Mouse (Mus musculus): ENCODE results near the gene Slc5a10. TPM values are rescaled to one million over a fixed set of nuclear protein-coding genes. Genes with fewer than 3 reads are reported as not detected.

Gene Slc5a10
- polyA plus RNA-seq, 1 experiment from 2014 or later, result 0.06 TPM

DNA sequence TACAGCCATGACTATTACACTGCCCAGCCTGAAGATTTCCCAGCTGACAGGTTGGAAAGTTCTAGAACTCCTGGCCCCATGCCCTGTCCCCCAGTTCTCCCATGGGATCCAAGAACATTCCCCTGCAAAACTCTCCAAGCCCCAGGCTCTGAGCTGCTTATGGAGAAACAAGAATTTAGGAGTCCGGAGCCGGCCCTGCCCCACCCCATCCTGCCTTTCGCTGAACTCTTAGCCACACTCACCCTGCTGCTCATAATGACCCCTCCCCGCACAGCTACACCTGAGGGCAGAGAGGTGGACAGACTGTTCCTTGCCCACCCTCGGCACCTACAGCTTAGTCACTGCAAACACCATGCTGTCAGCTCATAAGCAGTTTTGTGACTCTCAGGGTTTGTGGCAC is 52.8 kb downstream of the Slc5a10 start:
- TF ChIP-seq CTCF (IDR thresholded peaks at IDR 0.05), result no peak
- TF ChIP-seq EP300 (IDR thresholded peaks at IDR 0.05), result no peak
- no peak overlapping the region for H3K9ac ChIP-seq (replicated peaks; ENCODE audit: low read depth)
- no peaks in the 10 kb centered on the region for H3K36me3 ChIP-seq (ENCODE audit: insufficient read depth, low read length)
- no peak overlapping the region for H3K4me2 ChIP-seq (replicated peaks; ENCODE audit: low read depth, low read length)
- H3K4me1 ChIP-seq (ENCODE audit: insufficient read depth, low read depth, low read length), result no peaks in the 10 kb centered on the region
- 54% methylated on average over 5 of the region's 5 CpGs for WGBS
- ATAC-seq, result no peak
- no peak for DNase-seq (ENCODE audit: low spot score)
- no peaks in the 10 kb centered on the region for H3K27me3 ChIP-seq (replicated peaks; ENCODE audit: insufficient read depth, low read length)
- H3K4me3 ChIP-seq (ENCODE audit: low read depth, low read length), result no peak overlapping the region
- no peaks in the 10 kb centered on the region for H3K9me3 ChIP-seq (ENCODE audit: low read length)
- H3K27ac ChIP-seq (ENCODE audit: low read length), result no peak overlapping the region

DNA sequence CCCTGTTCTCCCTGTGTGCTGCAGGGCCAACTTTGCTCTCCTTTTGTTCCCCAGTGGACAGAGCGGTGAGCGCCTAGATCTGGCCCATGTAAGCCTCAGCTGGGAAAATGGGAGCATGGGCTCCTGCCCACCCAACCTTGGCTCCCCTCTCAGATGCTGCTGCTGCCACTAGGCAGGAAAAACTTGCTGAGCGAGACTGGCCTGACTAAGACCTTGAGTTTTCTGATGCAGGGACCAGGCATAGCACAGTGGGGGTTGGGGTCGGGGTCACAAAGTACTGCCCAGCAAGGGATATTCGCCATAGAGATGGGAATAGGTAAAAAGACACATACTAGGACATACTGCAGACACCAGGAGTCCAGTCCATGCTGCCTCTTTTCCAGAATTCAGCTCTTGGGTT is 53.4 kb downstream of the Slc5a10 start:
- Histone ChIP-seq H3K27me3 (replicated peaks; ENCODE audit: insufficient read depth, low read length) (no peaks in the 10 kb centered on the region), H3K9me3 (ENCODE audit: low read length) (no peaks in the 10 kb centered on the region), H3K27ac (ENCODE audit: low read length) (no peak overlapping the region), H3K9ac (replicated peaks; ENCODE audit: low read depth) (no peak overlapping the region), H3K4me2 (replicated peaks; ENCODE audit: low read depth, low read length) (no peak overlapping the region), H3K4me1 (ENCODE audit: insufficient read depth, low read depth, low read length) (no peaks in the 10 kb centered on the region), H3K36me3 (ENCODE audit: insufficient read depth, low read length) (no peaks in the 10 kb centered on the region), H3K4me3 (ENCODE audit: low read depth, low read length) (no peak overlapping the region)
- ATAC-seq (no peak), DNase-seq (ENCODE audit: low spot score) (no peak)
- WGBS, result 77% methylated on average over 5 of the region's 5 CpGs
- TF ChIP-seq CTCF (IDR thresholded peaks at IDR 0.05), result no peak
- TF ChIP-seq EP300 (IDR thresholded peaks at IDR 0.05), result no peak

DNA sequence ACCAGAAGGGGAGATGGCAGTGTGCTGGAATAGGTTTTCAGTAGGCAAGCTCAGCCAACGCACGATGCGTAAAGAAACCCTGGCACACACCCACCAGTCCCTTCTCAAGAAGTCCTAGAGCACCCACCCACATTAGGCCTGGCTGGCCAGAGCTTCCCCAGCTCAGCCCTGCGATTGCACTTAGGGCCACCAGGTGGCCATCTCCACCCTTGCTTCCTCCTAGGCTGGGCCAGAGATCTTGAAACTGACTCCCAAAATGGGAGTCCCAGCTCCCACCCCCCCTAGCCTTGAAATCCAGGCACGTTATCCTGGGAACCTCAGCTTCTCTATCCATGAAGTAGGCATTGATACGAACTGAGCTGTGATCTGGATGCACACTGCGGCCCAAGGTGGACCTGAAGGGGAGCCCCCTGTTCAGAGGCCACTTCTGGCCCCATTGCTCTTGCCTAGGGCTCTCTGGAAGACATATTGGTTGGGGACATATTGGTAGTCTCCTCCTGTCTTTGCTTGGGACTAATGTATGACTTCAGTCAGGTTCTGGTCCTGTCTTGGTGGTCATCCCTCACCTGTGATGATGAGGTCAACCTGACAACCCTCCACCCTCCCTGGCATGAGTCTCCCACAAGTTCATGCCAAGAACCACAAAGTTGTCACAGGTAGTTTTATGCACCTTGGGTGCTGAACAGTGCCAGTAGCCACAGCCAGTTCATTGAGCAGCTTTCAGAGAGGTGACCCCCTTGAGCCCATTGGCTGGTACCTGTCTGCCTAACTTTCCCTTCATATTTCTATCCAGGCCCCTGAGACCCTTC is 54.4 kb downstream of the Slc5a10 start:
- WGBS, result 41% methylated on average over 7 of the region's 7 CpGs
- no peak overlapping the region for H3K4me2 ChIP-seq (replicated peaks; ENCODE audit: low read depth, low read length)
- H3K27me3 ChIP-seq (replicated peaks; ENCODE audit: insufficient read depth, low read length), result no peaks in the 10 kb centered on the region
- DNase-seq (ENCODE audit: low spot score) (peak; percentile 72), ATAC-seq (peak; percentile 43; the same call in 1 of the 2 replicates)
- no peak overlapping the region for H3K4me3 ChIP-seq (ENCODE audit: low read depth, low read length)
- no peak overlapping the region for H3K9ac ChIP-seq (replicated peaks; ENCODE audit: low read depth)
- H3K4me1 ChIP-seq (ENCODE audit: insufficient read depth, low read depth, low read length), result no peaks in the 10 kb centered on the region
- H3K9me3 ChIP-seq (ENCODE audit: low read length), result no peaks in the 10 kb centered on the region
- H3K27ac ChIP-seq (ENCODE audit: low read length), result no peak overlapping the region
- TF ChIP-seq EP300 (IDR thresholded peaks at IDR 0.05), result no peak
- peak; percentile 87 for TF ChIP-seq CTCF (IDR thresholded peaks at IDR 0.05)
- H3K36me3 ChIP-seq (ENCODE audit: insufficient read depth, low read length), result no peaks in the 10 kb centered on the region

DNA sequence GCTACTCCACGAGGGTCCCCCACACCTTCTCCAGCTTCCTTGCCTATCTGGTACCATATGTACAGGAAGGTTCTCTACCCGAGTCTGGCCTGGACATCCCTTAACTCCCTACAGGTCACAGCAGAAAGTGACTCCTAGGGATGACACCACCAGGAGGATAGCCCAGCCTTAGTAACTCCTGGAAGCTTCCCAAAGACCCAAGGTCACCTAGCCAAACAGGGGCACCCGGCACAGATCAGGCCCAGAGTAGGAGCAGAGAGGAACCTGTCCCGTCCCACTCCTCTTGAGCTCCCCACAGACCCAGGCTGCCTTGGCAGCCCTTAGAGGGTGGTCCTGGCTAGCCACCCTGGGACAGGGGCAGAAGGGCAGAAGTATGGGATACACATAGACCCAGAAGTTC is 55.2 kb downstream of the Slc5a10 start:
- Histone ChIP-seq H3K27ac (ENCODE audit: low read length) (no peak overlapping the region), H3K36me3 (ENCODE audit: insufficient read depth, low read length) (no peaks in the 10 kb centered on the region), H3K4me2 (replicated peaks; ENCODE audit: low read depth, low read length) (no peak overlapping the region), H3K9me3 (ENCODE audit: low read length) (no peaks in the 10 kb centered on the region), H3K4me1 (ENCODE audit: insufficient read depth, low read depth, low read length) (no peaks in the 10 kb centered on the region), H3K9ac (replicated peaks; ENCODE audit: low read depth) (no peak overlapping the region), H3K4me3 (ENCODE audit: low read depth, low read length) (no peak overlapping the region), H3K27me3 (replicated peaks; ENCODE audit: insufficient read depth, low read length) (no peaks in the 10 kb centered on the region)
- ATAC-seq (no peak), DNase-seq (ENCODE audit: low spot score) (no peak)
- TF ChIP-seq CTCF (IDR thresholded peaks at IDR 0.05) (no peak), EP300 (IDR thresholded peaks at IDR 0.05) (no peak)
- WGBS, result 71% methylated on average over 4 of the region's 4 CpGs

DNA sequence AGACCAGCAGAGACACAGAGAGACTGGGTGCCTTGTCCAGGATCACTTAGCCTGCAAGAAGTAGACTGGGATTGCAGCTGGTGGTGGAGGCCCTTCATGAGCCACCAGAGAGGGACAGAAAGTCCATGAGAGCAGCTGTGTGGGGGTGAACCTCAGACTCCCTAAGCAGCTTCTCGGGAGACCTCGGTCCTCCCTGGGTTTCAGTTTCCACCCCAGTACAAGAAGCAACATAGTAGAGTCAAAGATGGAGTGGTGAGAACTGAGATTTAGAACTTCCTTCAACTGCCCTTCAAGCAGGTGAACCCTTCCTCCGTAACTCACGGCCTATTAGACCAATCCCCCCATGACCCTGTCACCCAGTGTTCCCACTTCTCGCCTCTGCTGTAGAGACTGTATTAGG is 58.4 kb downstream of the Slc5a10 start:
- H3K36me3 ChIP-seq (ENCODE audit: insufficient read depth, low read length), result no peaks in the 10 kb centered on the region
- 86% methylated on average over 5 of the region's 5 CpGs for WGBS
- no peaks in the 10 kb centered on the region for H3K9me3 ChIP-seq (ENCODE audit: low read length)
- H3K27ac ChIP-seq (ENCODE audit: low read length), result no peak overlapping the region
- no peaks in the 10 kb centered on the region for H3K4me1 ChIP-seq (ENCODE audit: insufficient read depth, low read depth, low read length)
- TF ChIP-seq EP300 (IDR thresholded peaks at IDR 0.05), result no peak
- TF ChIP-seq CTCF (IDR thresholded peaks at IDR 0.05), result no peak
- H3K9ac ChIP-seq (replicated peaks; ENCODE audit: low read depth), result no peak overlapping the region
- no peak for ATAC-seq
- H3K4me3 ChIP-seq (ENCODE audit: low read depth, low read length), result no peak overlapping the region
- H3K27me3 ChIP-seq (replicated peaks; ENCODE audit: insufficient read depth, low read length), result no peaks in the 10 kb centered on the region
- no peak for DNase-seq (ENCODE audit: low spot score)
- no peak overlapping the region for H3K4me2 ChIP-seq (replicated peaks; ENCODE audit: low read depth, low read length)

DNA sequence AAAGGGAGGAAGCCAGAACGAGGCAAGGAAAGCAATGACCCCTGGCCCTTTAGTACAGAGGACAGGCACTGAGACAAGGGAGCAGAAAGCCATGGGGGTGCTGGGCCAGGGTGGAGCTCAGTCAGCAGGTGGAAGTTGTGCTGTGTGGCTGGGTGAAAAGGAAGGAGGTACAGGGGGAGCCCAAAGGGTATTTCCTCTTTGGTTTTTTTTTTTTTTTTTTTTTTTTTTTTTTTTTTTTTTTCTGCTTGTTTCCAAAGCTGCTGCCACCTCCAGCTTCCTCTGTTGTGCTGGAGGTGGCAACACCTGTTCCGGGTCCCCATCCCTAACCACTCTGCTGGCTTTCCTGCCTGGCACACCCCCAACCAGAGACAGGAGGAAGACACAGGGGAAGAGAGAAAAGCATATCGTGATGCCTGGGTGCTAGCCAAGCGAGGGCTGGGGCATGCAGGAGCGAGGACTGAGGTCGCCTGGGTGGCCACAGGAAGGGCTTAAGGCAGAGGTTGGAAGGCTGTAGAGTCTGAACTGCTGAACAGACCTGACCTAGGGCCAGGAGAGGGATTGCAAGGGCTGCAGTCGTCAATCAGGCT is 59.7 kb downstream of the Slc5a10 start:
- Histone ChIP-seq H3K4me2 (replicated peaks; ENCODE audit: low read depth, low read length) (no peak overlapping the region), H3K27me3 (replicated peaks; ENCODE audit: insufficient read depth, low read length) (no peaks in the 10 kb centered on the region), H3K4me3 (ENCODE audit: low read depth, low read length) (no peak overlapping the region), H3K36me3 (ENCODE audit: insufficient read depth, low read length) (no peaks in the 10 kb centered on the region), H3K9me3 (ENCODE audit: low read length) (no peaks in the 10 kb centered on the region), H3K9ac (replicated peaks; ENCODE audit: low read depth) (no peak overlapping the region), H3K4me1 (ENCODE audit: insufficient read depth, low read depth, low read length) (no peaks in the 10 kb centered on the region), H3K27ac (ENCODE audit: low read length) (no peak overlapping the region)
- DNase-seq (ENCODE audit: low spot score), result no peak
- TF ChIP-seq CTCF (IDR thresholded peaks at IDR 0.05) (no peak), EP300 (IDR thresholded peaks at IDR 0.05) (no peak)
- 49% methylated on average over 7 of the region's 7 CpGs for WGBS
- no peak for ATAC-seq

Data from lung, postnatal 0 days (tissue).